Mouse (Mus musculus) stomach, postnatal 0 days (tissue): ENCODE measurements around the gene Hexa.

ENCODE experiments used
- CTCF ChIP-seq: IDR thresholded peaks from 2 replicates; pipeline ENCODE4 v1.5.1; 2016; ENCODE audit warnings: antibody characterized with exemption, low read depth, mild to moderate bottlenecking, moderate library complexity
- EP300 ChIP-seq: optimal IDR thresholded peaks from 2 replicates; pipeline ENCODE3; 2016; ENCODE audit warnings: antibody characterized with exemption

DNA sequence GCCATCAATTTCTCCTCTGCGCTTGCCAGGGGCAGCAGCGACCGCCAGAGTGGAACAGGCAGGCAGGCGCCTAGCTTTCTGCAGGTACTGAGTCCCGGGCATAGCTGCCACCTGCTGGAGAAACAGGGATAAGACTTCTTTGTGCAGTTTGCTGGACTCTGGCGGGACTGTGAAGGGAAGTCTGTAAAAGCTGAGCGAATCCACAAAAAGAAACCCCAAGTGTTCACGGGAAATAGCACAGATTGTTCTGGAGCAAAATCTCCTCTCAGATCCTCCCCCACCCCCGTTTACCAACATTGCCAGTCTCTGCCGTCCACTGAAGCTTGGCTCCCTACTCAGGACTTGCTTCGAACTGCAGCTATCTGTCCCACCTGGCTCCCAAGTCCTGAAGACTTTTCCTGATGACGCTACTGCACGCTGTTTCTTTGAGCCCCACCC is 45.5 kb downstream of the Hexa start:
- TF ChIP-seq CTCF (peak; percentile 90), EP300 (no peak)
